Mouse (Mus musculus) megakaryocyte, embryonic 14.5 days (primary cell): Measurements from ENCODE around the gene Hmgb1. TPM values are rescaled to one million over a fixed set of nuclear protein-coding genes. Genes with fewer than 3 reads are reported as not detected.

Source experiments
- H3K27me3 ChIP-seq: replicated peaks from 2 replicates; pipeline ENCODE3; 2012; ENCODE audit warnings: inconsistent platforms
- H3K36me3 ChIP-seq: replicated peaks from 2 replicates; pipeline ENCODE3; 2012; ENCODE audit warnings: low read length, inconsistent platforms, mixed read lengths
- H3K4me1 ChIP-seq: 2 replicates; pipeline ENCODE4 v1.6.1; 2012; ENCODE audit warnings: inconsistent platforms
- H3K4me3 ChIP-seq: replicated peaks from 2 replicates; pipeline ENCODE3; 2012; ENCODE audit warnings: moderate library complexity, mild to moderate bottlenecking, inconsistent platforms
- H3K9me3 ChIP-seq: 2 replicates; pipeline ENCODE4 v1.6.1; 2012; ENCODE audit warnings: inconsistent platforms
- FLI1 ChIP-seq: IDR thresholded peaks from 2 replicates; pipeline ENCODE4 v1.6.1; 2012; ENCODE audit warnings: low read length, inconsistent platforms, mixed read lengths
- GATA1 ChIP-seq: IDR thresholded peaks from 3 replicates; pipeline ENCODE4 v1.6.1; 2012; ENCODE audit warnings: mixed read lengths, low read length, inconsistent platforms, borderline replicate concordance
- polyA plus RNA-seq: library from polyadenylated mRNA; stranded (reverse); fragments of >175 nt; gene quantifications from 2 replicates; pipeline ENCODE4 v1.2.3, GENCODE M21; 2012; ENCODE audit warnings: low replicate concordance; ENCODE audit not compliant: insufficient read depth

The Hmgb1 gene
- polyA plus RNA-seq, 1 experiment: 484 TPM

DNA sequence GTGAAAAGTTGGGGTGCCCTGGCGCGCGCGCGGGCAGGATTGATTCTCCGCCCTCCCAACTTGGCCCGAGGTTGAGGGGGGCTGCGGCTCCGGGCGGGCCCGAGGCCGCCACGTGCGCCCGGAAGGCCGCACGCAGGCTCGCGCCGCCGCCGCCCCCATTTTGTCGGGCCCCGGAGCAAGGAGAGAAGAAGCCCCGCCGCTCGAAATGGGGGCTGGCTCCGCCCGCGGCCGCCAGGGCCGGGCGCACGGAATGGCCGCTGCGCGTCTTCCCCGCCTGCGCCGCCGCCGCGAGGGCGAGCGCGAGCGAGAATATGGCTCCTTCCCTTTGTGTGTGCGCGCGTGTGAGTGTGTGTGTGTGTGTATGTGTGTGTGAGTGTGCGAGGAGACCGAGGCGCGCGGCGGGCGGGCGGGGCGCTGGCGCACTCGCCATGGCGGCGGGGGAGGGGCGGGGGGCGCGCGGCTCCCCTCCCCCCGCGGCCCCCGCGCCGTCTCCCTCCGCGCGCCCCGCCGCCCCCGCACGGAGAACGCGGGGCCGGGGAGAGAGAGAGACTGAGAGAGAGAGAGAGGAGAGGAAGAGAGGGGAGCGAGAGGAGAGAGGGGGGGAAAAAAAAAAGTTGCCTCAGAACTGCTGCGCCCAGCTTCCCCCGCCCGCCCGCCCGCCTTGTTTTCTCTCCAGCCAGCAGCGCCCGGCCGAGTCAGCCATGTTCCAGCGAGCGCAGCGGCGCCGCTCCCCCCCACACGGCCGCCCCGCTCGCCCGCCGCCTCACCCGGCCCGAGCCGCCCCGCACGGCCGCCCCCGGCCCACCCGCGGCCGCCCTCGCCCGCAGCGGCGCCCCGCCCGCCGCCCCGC lies 132.5 kb downstream of the Hmgb1 start:
- peak overlapping the region; percentile 94 for H3K4me3 ChIP-seq
- H3K9me3 ChIP-seq: no peaks in the 10 kb centered on the region
- H3K27me3 ChIP-seq: no peaks in the 10 kb centered on the region
- no peak for TF ChIP-seq GATA1
- TF ChIP-seq FLI1: no peak
- peaks cover 29% of the 10 kb centered on the region for H3K4me1 ChIP-seq
- peaks cover 21% of the 10 kb centered on the region for H3K36me3 ChIP-seq

DNA sequence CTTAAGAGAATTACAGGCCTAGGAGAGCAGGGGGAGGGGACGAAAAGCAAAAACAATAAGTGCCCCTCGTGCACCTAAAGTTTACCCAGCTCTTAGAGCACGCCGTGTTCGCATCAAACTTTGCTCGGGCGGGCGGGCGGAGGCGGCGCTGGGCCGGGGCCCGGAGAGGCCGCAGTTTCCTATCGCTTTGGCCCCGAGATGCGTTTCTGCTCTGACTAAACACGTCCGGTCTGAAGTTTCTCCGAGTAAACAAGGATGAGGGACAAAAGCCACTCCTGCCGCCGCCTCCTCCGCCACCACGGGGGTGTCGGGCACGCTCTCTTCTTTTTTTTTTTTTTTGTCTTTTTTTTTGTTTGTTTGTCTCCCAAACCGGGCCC lies 133.1 kb downstream of the Hmgb1 start:
- Histone ChIP-seq H3K9me3 (no peaks in the 10 kb centered on the region), H3K36me3 (peaks cover 27% of the 10 kb centered on the region), H3K4me3 (peak overlapping the region; percentile 94), H3K27me3 (no peaks in the 10 kb centered on the region), H3K4me1 (peaks cover 29% of the 10 kb centered on the region)
- TF ChIP-seq GATA1 (no peak), FLI1 (no peak)

DNA sequence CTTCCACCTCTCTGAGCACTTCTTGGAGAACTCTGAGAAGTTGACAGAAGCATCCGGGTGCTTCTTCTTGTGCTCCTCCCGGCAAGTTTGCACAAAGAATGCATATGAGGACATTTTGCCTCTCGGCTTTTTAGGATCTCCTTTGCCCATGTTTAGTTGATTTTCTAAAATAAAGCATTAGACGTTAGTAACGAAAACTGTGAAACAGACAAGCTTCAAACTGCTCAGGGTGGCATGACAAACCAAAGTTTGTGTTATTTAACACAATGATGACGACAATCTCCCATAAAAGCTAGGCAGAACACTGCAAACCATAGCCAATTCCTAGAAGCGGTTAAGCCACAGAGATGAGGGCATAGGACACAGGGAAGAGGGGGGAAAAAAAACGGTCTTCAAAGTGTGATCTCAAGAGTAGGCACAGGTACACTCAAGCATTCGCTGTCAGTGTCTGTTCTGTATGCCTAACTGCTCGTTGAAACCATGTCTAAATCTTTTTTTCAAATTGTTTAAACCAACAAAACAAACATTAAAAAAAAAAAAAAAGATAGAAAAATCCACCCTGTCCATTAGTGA lies 133.6 kb downstream of the Hmgb1 start:
- no peaks in the 10 kb centered on the region for H3K9me3 ChIP-seq
- H3K36me3 ChIP-seq: peaks cover 32% of the 10 kb centered on the region
- H3K4me3 ChIP-seq: peak overlapping the region; percentile 94
- no peaks in the 10 kb centered on the region for H3K27me3 ChIP-seq
- peaks cover 33% of the 10 kb centered on the region for H3K4me1 ChIP-seq
- TF ChIP-seq FLI1 (no peak), GATA1 (no peak)

DNA sequence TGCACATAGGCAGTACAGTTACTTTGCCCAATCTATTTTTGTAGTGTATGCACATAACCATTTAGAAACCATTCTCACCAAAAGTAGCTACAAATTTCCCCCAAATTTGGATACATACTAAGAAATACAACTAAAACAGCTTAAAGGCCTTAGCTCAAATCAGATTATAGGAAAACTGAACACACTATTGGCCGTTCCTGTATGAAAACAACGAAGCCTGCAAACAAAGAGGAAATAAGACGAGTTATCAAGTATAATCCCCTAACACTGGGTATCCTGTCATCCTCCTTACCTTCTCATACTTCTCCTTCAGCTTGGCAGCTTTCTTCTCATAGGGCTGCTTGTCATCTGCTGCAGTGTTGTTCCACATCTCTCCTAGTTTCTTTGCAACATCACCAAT lies 134.9 kb downstream of the Hmgb1 start:
- no peaks in the 10 kb centered on the region for H3K27me3 ChIP-seq
- no peaks in the 10 kb centered on the region for H3K9me3 ChIP-seq
- H3K4me3 ChIP-seq: no peak overlapping the region
- TF ChIP-seq GATA1: no peak
- no peak for TF ChIP-seq FLI1
- H3K4me1 ChIP-seq: peaks cover 31% of the 10 kb centered on the region
- peaks cover 41% of the 10 kb centered on the region for H3K36me3 ChIP-seq

DNA sequence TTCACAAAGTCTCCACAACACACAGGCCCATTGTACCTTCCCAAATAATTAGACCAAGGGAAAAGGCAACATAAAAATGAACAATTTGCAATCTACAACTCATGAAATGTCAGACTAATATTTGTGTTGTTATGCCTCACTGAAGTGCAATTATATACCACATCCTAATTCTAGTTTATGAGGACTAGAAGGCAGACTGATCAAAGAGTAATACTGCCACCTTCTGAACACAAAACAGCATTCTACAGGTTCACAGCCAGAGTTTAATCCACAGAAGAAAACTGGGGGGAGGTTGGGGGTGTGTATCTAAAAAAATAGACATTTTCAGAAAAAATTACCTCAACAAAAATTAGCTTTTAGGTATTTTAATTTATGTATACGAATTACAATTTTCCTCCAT lies 135.3 kb downstream of the Hmgb1 start:
- Histone ChIP-seq H3K27me3 (no peaks in the 10 kb centered on the region), H3K4me1 (peaks cover 28% of the 10 kb centered on the region), H3K4me3 (no peak overlapping the region), H3K36me3 (peaks cover 41% of the 10 kb centered on the region), H3K9me3 (no peaks in the 10 kb centered on the region)
- TF ChIP-seq GATA1 (no peak), FLI1 (no peak)

DNA sequence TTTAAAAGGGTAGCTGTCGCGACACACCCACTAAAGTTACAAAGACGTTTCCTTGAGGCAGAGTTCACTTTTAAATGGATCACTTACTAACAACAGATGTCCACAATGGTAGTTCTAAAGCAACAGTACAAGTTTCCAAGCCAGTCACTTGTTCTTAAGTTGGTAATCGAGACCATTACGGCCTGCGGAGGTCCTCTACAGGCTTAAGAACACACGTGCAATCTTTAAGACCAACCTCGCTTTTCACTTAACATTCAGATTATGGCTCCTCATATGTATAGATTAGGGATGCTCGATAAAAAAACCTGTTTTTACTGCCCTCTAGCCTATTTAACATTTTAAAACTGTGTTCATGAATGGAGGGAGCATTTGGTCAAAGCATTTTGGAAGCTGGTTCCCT lies 137.6 kb downstream of the Hmgb1 start:
- H3K4me3 ChIP-seq: no peak overlapping the region
- H3K27me3 ChIP-seq: no peaks in the 10 kb centered on the region
- H3K36me3 ChIP-seq: peaks cover 41% of the 10 kb centered on the region
- peaks cover 20% of the 10 kb centered on the region; the same call in 1 of the 2 replicates for H3K4me1 ChIP-seq
- no peak for TF ChIP-seq FLI1
- no peak for TF ChIP-seq GATA1
- no peaks in the 10 kb centered on the region for H3K9me3 ChIP-seq

DNA sequence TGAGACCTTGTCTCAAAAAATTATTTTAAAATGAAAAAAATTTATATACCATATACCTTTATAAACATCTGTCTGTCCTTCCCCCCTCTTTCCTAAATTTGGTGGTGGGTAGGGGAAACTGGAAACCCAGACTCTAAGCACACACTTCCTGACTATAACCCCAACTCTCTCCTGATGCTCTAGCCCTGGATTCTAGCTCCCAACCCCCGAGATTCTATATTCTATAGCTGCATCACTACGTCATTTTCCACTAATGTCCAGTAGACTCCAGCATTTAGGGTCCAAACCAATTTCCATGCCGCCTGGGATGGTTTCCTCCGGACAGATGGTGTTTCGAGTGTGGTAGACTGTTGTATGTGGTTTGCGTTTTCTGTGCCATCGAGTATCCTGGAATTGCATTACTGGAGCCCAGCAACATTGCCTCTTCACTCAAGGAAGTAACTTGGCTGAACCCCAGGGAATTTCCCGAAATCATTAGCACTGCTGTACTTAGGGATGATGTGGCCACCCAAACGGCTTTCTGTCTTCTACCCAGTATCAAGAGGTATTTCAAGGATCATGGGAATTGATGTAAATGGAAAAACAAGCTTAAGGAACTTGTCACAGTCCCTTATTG lies 138.7 kb downstream of the Hmgb1 start:
- Histone ChIP-seq H3K27me3 (no peaks in the 10 kb centered on the region), H3K9me3 (no peaks in the 10 kb centered on the region), H3K4me1 (peaks cover 17% of the 10 kb centered on the region; the same call in 1 of the 2 replicates), H3K36me3 (peaks cover 41% of the 10 kb centered on the region), H3K4me3 (no peak overlapping the region)
- TF ChIP-seq GATA1 (no peak), FLI1 (no peak)

DNA sequence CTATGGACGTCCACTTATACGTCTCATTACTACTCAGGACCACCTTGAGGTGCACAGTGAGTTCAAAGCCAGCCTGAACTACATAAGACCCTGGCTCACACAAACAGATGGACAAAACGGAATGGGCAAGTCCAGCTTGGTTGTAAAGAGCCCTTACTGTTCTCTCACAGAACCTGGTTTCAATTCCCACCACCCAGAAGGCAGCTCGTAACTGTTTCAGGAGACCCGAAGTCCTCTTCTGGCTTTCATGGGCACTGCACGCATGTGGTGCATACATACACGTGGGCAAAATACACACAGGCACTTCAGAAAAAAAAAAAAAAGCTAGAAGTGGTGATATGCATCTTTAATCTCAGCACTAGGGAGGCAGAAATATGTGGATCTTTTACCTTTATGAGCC lies 139.2 kb downstream of the Hmgb1 start:
- Histone ChIP-seq H3K27me3 (no peaks in the 10 kb centered on the region), H3K36me3 (peaks cover 37% of the 10 kb centered on the region), H3K9me3 (0 out of 2 replicates have a peak, but pooled peaks cover 2% of the 10 kb centered on the region), H3K4me3 (no peak overlapping the region), H3K4me1 (peaks cover 12% of the 10 kb centered on the region; the same call in 1 of the 2 replicates)
- no peak for TF ChIP-seq FLI1
- TF ChIP-seq GATA1: no peak

DNA sequence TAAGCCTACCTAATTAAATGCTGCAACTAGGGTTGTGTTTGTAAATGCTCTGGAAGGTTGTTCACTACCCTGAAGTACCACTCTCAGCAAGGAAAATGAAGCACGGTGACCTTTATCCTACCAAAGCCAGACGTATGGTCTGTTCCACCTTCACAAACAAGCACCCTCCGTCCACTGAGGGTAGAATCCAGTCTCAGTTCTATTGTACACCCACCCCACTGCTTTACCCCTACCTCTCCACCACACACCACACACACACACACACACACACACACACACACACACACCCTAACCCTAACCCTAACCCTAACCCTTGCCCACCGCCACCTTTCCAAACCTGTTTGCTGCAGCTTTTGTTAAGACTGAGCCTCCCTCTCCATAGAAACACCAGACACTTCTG lies 140.2 kb downstream of the Hmgb1 start:
- Histone ChIP-seq H3K36me3 (peaks cover 27% of the 10 kb centered on the region), H3K9me3 (0 out of 2 replicates have a peak, but pooled peaks cover 5% of the 10 kb centered on the region), H3K4me1 (peaks cover 6% of the 10 kb centered on the region; the same call in 1 of the 2 replicates), H3K4me3 (no peak overlapping the region), H3K27me3 (no peaks in the 10 kb centered on the region)
- no peak for TF ChIP-seq FLI1
- no peak for TF ChIP-seq GATA1

DNA sequence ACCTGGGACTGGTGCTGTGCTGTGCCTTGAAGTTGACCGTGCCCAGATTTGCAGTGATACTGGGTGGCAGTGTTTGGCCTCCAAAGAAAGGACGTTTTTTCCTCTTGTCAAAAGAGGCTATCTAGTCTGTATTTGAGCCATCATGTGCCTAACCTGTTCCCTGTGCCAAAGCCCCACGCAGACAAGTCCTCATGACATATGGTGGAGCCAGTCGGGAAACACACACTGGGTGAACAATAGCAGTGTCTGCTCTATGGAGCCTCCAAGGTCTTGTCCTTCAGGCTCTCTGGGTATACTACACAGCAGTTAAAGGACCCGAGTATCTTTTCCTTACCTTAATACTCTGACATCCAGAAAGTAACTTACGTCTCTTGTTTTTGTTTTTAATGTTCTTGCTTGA lies 141.0 kb downstream of the Hmgb1 start:
- H3K4me3 ChIP-seq: no peak overlapping the region
- no peaks in the 10 kb centered on the region for H3K27me3 ChIP-seq
- H3K36me3 ChIP-seq: peaks cover 23% of the 10 kb centered on the region
- H3K9me3 ChIP-seq: 0 out of 2 replicates have a peak, but pooled peaks cover 5% of the 10 kb centered on the region
- TF ChIP-seq FLI1: no peak
- TF ChIP-seq GATA1: no peak
- peaks cover 6% of the 10 kb centered on the region; the same call in 1 of the 2 replicates for H3K4me1 ChIP-seq
